Mouse (Mus musculus): Measurements from ENCODE around the gene Ppp1ca.

Ppp1ca gene

DNA sequence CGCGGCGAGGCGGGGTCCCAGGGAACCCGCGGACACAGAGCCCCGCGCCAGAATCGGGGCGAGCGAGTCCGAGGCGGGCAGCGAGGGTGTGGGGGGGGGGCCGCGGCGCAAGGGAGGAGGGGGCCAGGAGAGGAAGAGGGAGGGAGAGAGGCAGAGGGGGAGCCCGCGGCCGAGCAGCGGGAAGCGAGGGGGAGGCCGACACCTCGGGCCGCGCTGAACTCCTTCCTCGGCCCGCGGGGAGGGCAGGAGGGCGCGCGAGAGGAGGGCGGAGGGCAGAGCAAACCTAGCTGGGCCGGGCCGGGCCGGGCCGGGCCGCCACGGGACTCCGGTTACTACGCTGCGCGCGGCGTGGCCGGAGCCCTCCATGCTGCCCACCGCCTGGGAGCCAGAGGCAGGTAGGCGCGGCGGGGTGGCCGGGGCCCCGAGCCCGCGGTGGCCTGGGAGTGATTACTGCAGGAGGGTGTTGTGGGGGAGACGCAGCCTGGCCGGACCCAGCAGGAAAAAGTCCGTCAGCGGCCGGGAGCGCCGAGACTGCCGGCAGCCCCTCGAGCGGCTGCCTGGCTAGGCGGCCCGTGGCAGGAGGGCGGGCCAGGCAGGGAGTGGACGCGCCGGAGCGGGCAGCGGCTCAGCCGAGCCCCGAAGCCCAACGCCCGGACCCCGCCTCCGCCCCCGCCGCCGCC is 23.0 kb downstream of the Ppp1ca start:
- DNase-seq: peak; percentile 59

DNA sequence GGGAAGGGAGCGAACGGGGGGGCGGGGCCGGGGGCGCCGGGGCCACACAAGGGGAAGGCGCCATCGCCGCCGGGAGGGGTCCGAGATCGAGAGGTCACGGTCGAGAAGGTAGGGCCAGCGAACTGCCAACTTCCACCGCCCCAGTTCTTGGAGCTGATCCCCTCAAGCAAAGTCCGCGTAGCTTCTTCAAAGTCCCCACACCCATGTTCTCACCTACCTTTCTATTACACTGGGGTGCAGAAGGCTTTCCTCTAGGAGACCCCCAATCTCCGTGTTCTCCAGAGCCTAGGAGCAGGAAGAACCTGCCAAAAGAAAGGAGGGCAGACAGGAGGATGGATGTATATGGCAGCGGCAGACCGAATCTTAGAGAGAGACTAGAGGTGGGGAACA is 23.6 kb downstream of the Ppp1ca start:
- DNase-seq: no peak

DNA sequence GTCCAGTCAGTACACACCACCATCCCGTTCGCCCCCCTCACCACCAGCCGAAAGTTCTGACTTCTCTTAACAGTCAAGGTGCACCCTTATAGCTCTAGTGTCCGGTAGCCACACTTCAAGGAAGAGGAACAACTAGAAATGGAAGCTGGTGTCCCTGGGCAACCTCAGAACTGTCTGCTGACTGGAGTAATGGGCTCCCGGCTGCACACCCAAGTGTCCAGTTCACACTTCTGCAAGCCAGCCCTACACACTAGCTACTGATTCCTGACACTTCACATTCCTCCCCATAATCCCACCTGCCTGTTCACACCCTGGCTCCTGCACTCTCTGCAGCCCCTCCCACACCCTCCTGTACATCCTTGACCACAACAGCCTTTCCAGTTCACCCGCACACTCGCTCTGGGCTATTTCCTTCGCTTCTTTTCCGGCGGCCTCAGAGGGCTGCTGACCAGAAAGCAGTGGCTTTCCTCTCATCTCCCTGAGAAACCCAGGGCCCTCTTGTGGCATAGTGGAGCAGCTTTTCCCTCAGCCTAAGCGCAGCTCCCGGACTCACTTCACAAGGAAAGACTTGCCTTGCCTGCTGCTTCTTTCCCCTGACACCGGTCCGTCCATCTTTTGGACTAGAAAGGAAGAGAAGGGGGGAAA is 24.3 kb downstream of the Ppp1ca start:
- DNase-seq: peak; percentile 63

DNA sequence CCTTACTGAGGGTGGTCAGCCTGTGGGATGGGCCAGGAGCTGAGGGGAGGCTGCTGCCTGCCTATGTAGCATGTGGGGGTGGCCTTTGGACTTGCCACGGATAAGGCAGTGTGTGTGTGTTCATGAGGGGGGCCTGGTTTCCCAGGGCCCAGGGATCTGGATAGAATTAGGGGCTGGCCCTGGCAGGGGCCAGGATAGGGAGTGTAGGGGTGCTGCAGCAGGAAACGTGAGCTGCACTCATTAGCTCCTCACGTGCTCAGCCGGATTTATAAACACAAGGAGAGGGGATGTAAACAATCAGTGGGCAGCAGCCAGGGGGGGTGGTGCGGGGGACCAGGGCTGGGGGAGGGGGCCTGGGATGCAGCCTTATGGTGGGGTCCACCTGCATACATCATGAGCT is 25.3 kb downstream of the Ppp1ca start:
- DNase-seq: no peak

DNA sequence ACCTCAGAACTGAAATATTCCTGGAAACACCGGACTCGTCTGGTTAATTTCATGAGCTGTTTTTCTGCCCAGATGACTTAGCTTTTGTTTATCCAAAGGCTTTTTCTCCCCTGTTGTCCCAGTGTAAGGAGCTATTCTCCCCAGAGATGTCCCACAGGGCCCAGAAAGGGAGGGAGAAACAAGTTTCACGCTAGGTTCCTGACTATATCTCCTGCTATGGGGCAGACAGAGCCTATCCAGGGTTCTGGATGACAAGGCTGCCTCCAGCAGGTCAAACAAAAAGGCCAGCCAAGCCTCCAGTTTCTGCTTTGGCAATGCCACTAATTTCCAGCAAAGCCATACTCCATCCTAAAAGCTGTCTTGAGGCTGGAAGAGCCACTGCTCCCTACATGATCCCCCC is 26.0 kb downstream of the Ppp1ca start:
- no peak for DNase-seq

DNA sequence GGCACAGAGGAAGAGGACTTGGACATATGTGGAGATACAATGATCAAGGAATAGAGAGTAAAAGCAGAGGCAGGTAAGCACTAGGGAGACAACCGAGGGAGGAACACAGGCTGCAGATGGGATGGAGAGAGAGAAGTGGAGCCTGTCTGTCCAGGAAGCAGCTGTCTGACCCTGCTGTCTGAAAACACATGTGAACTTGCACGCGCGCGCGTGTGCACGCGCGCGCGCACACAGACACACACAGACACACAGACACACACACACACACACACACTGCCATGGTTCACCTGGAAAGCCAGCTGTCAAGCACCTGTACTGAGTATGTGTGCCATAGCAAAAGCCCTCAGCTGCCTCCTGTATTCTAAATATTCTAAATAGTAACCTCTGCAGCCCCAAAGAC is 26.4 kb downstream of the Ppp1ca start:
- no peak for DNase-seq

DNA sequence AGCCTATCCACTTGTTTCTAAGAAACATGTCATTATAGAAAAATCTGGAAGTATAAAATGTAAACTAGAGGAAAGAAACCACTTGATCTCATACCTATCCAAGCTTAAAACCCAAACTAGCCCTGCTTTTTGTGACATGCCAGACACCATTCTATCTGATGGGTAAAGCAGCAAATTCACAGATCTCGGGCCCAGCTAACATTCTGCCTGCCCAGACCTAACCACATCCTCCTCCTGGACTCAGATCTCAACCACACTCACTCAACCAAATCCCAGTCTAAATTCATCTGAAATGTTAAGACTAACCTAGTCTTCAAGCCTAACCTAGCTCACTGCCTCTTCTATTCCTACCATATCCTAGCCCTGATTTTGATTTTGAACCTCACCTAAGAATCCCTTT is 26.9 kb downstream of the Ppp1ca start:
- DNase-seq: no peak

DNA sequence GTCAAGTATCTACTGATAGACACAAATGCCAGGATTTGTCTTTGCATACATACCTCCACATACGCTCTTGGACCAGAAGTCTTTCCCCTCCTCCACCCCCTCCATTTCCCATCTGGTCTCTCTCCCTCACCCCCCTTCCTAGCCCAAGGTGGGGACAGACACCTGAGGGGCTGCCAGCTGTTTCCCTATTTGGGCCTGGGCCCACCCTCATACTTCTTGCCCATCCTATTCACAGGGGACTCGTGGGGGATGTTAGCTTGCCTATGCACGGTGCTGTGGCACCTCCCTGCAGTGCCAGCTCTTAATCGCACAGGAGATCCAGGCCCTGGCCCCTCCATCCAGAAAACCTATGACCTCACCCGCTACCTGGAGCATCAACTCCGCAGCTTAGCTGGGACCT is 28.1 kb downstream of the Ppp1ca start:
- DNase-seq: no peak

DNA sequence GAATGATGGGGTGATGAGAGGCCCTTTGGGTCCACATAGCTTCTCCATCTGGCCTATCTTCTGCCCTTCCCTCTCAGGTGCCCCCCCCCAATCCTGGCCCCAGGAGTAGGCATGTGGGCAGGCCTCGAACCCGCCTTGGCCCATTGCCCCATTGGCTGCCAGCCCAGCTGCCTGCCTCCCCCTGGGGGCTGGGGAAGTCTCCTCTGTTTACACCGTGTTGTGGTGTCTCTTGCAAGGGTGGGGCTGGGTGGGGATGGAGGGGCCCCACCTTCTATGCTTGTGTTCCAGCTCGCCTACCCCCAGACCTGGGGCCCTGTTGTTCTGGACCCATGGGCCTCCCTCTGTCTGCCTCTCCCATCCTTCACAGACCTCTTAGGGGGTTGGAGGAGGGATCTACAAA is 28.6 kb downstream of the Ppp1ca start:
- DNase-seq: peak; percentile 24

DNA sequence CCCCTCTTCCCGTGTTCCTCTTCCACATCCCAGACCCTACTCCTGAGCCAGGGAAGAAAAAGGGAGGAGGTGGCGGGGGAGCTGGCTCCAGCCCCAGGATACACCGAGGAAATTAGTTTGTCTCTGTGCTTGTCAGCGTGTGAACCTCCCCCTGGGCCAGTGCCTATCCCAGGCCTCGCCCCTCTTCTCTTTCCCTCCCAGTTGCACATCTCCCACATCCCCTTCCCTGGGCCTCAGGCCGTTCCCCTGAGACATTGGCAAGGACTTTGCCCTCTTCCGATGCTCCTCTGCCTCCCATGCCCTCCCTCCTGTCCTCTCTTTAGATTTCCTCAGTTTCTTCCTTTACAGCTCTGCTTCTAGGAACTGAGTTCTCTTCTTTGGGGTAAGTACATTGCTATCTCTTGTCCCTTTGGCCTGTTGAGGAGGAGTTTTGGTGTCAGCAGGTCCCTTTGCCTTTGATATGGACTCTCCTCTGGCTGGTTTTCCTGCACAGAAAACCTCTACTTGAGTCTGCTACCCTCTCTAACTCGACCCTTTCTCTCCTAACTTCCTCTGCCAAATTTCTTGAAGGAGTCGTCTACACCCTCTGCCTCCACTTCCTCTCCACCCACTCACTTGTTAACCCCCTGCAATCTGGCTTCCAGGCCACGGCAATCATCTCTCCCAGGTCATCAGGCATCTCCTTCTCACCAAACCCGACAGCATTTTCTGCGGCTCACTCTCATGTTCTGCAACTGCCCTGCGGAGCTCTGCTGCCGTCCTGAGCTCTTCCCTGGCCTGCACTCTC is 29.3 kb downstream of the Ppp1ca start:
- peak; percentile 31 for DNase-seq

DNA sequence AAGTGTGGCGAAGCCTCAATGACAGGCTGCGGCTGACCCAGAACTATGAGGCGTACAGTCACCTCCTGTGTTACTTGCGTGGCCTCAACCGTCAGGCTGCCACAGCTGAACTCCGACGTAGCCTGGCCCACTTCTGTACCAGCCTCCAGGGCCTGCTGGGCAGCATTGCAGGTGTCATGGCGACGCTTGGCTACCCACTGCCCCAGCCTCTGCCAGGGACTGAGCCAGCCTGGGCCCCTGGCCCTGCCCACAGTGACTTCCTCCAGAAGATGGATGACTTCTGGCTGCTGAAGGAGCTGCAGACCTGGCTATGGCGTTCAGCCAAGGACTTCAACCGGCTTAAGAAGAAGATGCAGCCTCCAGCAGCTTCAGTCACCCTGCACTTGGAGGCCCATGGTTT is 30.3 kb downstream of the Ppp1ca start:
- DNase-seq: peak; percentile 64

DNA sequence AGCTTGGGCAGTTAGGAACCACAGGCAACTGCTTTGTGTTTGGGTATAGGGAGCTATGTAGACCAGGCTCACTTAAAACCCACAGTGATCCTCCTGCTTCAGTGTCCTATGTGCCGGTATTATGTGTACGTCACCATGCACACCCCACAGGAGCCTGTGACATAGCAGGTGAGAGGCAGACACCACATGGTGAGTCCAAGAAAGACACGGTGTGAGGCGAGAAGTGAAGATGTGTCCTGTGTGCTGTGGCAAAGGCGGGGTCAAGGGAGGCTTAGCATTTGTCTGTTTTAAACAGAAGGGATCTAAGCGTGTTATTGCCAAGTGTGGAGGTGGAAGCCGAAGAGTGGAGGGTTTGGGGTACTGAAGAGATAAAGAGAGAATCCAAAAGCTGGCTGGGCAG is 34.9 kb downstream of the Ppp1ca start:
- no peak for DNase-seq

DNA sequence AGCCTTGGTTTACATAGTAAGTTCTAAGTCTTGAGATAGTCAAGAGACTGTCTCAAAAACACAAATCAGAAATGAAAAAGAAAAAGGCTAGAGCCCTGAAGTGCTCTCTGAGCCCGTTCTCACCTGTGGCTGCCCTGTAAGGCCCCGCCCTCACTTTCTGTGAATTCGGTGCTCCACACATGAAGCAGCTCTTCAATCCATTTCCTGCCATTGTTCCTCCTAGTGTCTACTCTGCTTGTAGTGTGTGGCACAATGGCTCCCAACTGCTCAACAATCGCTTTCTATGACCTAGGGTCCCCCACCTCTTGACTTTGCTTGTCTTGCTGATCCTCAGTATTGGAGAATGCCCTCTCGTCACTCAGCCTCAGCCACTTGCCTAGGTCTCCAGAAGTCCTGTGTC is 35.6 kb downstream of the Ppp1ca start:
- DNase-seq: no peak

DNA sequence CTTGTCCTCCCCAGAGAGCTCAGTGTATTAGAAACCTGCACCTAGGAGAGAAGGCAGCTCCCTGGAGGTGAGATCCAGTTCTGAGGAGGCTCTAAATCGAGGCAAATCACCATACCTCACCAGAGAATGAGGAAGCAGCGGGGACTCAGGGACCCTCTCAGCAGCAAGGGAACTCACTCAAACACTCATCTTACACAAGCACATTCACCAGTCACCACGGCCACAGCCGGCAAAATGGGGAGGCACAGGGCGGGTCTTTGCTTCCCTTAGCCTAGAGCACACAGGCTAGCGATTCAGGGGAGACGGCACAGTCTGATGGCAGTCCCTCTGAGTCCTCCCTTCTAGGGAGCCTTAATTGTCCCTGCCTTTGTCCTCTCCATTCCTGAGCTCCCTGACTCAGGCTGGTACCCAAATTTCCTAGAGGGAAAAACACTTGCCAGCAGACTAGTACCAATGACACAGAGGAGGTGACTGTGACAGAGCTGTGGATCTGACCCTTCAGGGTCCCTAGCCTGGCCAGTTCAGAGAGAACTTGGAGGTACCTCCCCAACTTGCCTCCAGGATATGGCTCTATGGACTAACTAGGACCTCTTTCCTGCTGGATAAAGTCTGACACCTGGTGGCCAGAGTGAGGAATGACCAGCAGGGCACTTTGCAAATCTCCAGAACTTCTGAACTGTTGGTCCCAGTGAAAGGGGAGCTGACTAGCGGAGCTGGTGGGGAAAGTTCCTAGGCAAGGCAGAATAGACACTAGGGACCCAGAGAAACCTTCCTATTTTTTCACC is 36.2 kb downstream of the Ppp1ca start:
- peak; percentile 80 for DNase-seq

DNA sequence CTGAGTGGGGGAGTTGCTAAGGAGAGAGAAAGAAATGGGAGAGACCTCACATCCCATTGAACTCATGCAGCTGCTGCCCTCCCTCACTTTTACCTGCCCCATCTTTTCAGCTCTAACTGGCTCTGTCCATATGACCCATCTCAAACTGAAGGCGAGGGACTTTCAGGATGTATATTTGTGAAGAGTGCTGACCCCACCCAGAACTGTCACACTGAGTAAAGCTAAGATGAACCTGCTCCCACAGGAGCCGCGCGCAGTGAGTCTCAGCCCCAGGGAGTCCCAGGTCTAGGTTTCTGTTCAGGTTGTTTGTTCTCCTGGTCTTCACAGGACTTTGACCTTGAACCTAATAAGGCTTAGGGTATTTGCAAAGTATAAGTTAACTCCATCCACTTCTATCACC is 37.0 kb downstream of the Ppp1ca start:
- DNase-seq: no peak

DNA sequence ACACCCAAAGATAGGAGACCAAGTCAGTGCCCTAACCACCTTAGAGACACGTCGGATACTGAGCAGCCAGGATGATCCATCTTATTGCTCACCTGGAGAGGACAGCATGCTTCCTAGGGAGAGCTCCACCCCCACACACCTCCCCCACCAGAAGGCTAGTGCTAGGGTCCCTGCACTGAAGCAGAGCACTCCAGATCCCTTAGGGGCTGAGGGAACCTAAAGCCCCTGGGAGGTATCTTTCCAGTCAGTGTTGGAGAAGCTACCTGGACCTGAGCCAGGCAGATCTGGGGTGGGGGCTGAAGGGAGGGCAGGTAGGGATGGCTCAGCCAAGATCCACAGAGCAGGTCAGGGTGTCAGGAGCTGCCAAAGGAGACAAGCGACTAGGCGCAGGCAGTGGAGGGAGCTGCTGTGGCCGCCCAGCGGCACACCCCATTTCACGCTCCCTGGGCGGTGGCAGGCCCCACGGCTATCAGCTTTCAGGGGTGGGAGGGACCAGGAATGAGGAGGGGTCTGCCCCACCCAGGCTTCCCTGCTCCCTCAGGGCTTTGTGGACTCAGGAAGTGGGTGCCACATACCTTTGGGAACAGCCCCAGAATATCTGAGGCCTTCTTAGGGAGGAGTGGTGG is 37.7 kb downstream of the Ppp1ca start:
- DNase-seq: peak; percentile 8

DNA sequence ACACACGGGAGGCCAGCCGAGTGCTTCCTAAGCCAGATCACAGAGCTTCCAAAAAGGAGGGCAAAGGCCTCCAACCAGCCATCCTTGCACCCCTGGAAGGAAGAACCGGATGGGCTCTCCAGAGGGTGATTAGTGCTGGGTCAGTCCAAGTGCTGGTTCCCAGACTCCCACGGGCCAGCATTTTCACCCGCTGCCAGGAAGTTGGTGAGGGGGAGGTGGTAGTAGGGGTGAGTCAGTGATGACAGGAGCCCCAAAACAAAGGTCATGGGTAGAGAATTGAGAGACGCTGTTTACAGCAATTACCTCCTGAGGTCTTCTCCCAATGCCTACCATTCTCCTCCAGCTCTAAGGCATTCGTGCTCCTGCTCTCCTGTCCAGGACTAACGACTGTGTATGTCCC is 38.5 kb downstream of the Ppp1ca start:
- peak; percentile 18 for DNase-seq

DNA sequence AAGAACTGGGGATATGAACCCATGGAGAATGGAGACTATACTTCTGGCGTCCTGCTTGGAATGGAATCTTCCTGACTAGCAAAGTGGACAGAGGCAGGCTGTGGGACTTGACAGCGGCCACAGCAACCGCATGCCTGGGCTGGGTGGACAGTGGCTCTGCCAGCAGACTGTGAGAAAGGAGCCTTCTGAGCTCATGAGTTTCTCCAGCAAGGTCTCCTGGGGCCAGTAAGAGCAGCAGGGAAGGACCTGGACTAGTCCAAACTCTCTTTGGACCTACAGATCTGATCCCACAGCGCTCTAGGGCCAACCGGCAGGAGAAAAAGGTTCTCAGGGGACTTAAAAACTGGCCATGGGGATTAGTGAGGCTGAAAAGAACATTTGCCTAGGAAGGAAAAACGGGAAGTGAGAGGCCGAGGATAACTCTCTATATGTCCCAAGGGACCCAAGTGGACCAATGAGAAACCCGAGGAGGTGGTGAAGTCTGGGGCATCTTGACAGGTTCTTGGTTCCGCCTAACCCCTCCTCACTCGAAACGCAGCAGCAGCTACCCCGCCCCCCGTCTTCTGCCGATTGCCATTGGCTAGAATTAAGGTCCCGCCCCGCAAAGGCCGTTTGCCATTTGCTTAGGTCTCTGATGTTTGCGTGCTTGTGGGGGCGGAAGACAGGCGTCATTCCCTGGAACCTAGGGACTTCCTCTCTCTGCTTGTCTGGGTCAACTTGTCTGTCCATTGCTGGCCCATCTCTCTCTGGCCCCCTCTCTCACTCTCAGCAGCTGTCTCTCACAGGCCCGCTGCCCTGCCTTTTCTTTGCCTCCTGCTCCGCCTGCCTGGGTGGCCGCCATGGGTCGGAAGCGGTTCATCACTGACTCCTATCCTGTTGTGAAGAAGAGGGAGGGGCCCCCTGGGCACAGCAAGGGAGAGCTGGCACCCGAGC is 39.7 kb downstream of the Ppp1ca start, which contains the start of gene Pold4:
Gene Pold4 (plus strand): TSS at position 647 of the 933 bp plus-strand sequence.
- peak; percentile 98 for DNase-seq

DNA sequence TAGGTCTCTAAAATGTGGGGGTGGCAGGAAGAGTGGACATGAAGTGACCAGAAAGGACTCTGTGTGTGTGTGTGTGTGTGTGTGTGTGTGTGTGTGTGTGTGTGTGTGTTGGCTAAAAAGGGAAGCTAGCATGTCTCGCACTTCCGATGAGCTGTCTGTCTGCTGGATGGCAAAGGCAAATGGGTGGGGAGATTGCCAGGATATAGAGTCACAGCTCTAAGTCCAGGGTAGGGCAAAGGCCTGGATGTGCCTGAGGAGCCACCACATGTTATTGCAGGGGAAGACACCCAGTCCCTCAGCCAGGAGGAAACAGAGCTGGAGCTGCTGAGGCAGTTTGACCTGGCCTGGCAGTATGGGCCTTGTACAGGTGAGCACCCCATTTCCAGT is 40.3 kb downstream of the Ppp1ca start:
- DNase-seq: no peak

DNA sequence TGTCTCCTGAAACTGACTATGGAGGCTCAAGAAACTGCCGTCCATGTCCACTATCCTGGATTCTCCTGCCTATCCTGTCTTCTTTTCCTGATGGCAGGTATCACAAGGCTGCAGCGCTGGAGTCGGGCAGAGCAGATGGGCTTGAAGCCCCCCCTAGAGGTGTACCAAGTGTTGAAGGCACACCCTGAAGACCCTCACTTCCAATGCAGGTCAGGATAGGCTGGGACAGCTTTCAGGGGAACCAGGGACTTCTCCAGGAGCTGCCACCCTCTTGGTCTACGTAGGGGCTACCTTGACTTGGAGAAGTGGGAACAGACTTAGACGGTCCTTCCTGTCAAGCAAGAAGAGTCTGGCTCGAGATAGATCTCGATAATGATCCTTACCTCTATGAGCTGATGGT is 40.8 kb downstream of the Ppp1ca start:
- no peak for DNase-seq

DNA sequence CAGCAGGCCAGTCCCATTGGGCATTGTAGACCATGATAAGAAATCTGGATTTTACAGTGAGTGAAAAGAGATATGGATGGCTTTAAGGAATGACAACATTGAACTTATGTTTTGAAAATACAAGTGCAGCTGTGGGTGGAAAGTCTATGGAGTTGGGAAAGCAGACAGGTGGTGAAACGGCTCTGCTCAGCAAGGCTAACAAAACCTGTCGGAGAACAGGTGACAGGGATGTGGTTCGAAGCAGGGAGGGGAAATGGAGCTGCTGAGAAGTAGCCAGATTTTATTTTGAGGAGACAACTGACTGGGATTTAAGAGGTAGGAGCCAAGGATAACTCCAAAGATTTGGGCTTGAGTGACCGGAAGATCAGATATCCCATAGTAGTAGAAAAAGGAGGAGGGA is 42.7 kb downstream of the Ppp1ca start:
- DNase-seq: no peak

DNA sequence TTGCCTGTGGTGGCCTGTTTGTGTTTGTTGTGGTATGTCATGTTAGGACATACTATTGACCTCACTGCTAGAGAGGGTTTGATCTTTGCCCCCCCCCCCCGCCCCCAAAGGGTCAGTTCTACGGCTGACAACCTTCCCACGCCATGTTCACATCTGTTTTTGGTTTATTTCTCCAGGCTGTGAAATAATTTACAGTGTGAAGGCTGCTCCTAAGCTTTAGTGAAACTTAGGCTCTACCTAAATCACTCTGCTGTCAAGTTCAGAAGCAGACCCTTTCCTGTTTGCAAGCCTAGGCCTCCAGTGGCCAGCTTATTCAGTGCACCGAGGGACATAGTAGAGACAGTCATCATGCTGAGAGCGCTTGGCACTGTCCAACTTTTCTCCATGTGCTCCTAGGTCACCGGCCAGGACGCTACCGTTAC is 48.4 kb downstream of the Ppp1ca start:
- DNase-seq: no peak

All from kidney, adult 18-20 months (tissue).